Mouse (Mus musculus): ENCODE data around the gene Pnkd.

GRCm38 (mm10) chr1:74338626-74339025 lies 53.9 kb downstream of the Pnkd start:
- TF ChIP-seq CTCF (conservative IDR thresholded peaks at IDR 0.05; ENCODE audit: insufficient read depth, insufficient read length, low read depth, low read length) (no peak), POLR2A (IDR thresholded peaks at IDR 0.05; ENCODE audit: low read depth, low read length) (no peak)
